Mouse (Mus musculus): ENCODE results near the gene Hyou1. TPM values are rescaled to one million over a fixed set of nuclear protein-coding genes. Genes with fewer than 3 reads are reported as not detected.
"Not testable (repeated sequence)": the region's sequence is repeated elsewhere in the genome, so short reads cannot be mapped to it uniquely, and the experiment has no call there.

Hyou1 gene
- total RNA-seq, 2 experiments from 2014 or later = 126 to 212 TPM

- ATAC-seq (replicated peaks; ENCODE audit: poor library complexity, severe bottlenecking) = 0 out of 2 replicates have a peak, but pooled peaks have one; percentile 8
Observed at GRCm38 (mm10) chr9:44348546-44348945, 30.7 kb upstream of the Hyou1 start.

- ATAC-seq (replicated peaks; ENCODE audit: poor library complexity, severe bottlenecking) = no peak
Observed at GRCm38 (mm10) chr9:44351396-44351795, 27.9 kb upstream of the Hyou1 start.

GRCm38 (mm10) chr9:44352337-44352736 lies 27.0 kb upstream of the Hyou1 start:
- no peak for ATAC-seq (replicated peaks; ENCODE audit: poor library complexity, severe bottlenecking)

- no peak for ATAC-seq (replicated peaks; ENCODE audit: poor library complexity, severe bottlenecking)
Observed at GRCm38 (mm10) chr9:44353142-44353541, 26.1 kb upstream of the Hyou1 start.

- ATAC-seq (replicated peaks; ENCODE audit: poor library complexity, severe bottlenecking) = 0 out of 2 replicates have a peak, but pooled peaks have one; percentile 36
Observed at GRCm38 (mm10) chr9:44357207-44357606, 22.1 kb upstream of the Hyou1 start.

- ATAC-seq (replicated peaks; ENCODE audit: poor library complexity, severe bottlenecking) = peak; percentile 94
Observed at GRCm38 (mm10) chr9:44361190-44361917, 17.9 kb upstream of the Hyou1 start, which contains the start of gene Vps11. Vps11 (minus strand) TSS chr9:44361670.

- not testable (repeated sequence) for ATAC-seq (replicated peaks; ENCODE audit: poor library complexity, severe bottlenecking)
Observed at GRCm38 (mm10) chr9:44361931-44362330, 17.4 kb upstream of the Hyou1 start.

- 0 out of 2 replicates have a peak, but pooled peaks have one; percentile 39 for ATAC-seq (replicated peaks; ENCODE audit: poor library complexity, severe bottlenecking)
Observed at GRCm38 (mm10) chr9:44364480-44364879, 14.8 kb upstream of the Hyou1 start.

- ATAC-seq (replicated peaks; ENCODE audit: poor library complexity, severe bottlenecking) = no peak
Observed at GRCm38 (mm10) chr9:44373386-44373785, 5.9 kb upstream of the Hyou1 start.

- no peak for ATAC-seq (replicated peaks; ENCODE audit: poor library complexity, severe bottlenecking)
Observed at GRCm38 (mm10) chr9:44376141-44376540, 3.1 kb upstream of the Hyou1 start.

- ATAC-seq (replicated peaks; ENCODE audit: poor library complexity, severe bottlenecking) = not testable (repeated sequence)
Observed at GRCm38 (mm10) chr9:44377335-44377734, 2.0 kb upstream of the Hyou1 start.

- no peak for ATAC-seq (replicated peaks; ENCODE audit: poor library complexity, severe bottlenecking)
Observed at GRCm38 (mm10) chr9:44378153-44378730, 1.0 kb upstream of the Hyou1 start.

- no peak for ATAC-seq (replicated peaks; ENCODE audit: poor library complexity, severe bottlenecking)
Observed at GRCm38 (mm10) chr9:44379862-44380261, 572 bp downstream of the Hyou1 start.

- no peak for ATAC-seq (replicated peaks; ENCODE audit: poor library complexity, severe bottlenecking)
Observed at GRCm38 (mm10) chr9:44384596-44384995, 5.3 kb downstream of the Hyou1 start.

GRCm38 (mm10) chr9:44387221-44387620 lies 7.9 kb downstream of the Hyou1 start:
- ATAC-seq (replicated peaks; ENCODE audit: poor library complexity, severe bottlenecking) = no peak

- peak; percentile 54; the same call in 1 of the 2 replicates for ATAC-seq (replicated peaks; ENCODE audit: poor library complexity, severe bottlenecking)
Observed at GRCm38 (mm10) chr9:44389273-44389672, 10.0 kb downstream of the Hyou1 start.

- ATAC-seq (replicated peaks; ENCODE audit: poor library complexity, severe bottlenecking) = peak; percentile 65
Observed at GRCm38 (mm10) chr9:44391466-44391865, 12.2 kb downstream of the Hyou1 start.

- peak; percentile 97 for ATAC-seq (replicated peaks; ENCODE audit: poor library complexity, severe bottlenecking)
Observed at GRCm38 (mm10) chr9:44396684-44397411, 17.6 kb downstream of the Hyou1 start, which contains the start of gene Slc37a4. Slc37a4 (plus strand) TSS chr9:44396852.

GRCm38 (mm10) chr9:44398087-44398486 lies 18.8 kb downstream of the Hyou1 start:
- no peak for ATAC-seq (replicated peaks; ENCODE audit: poor library complexity, severe bottlenecking)

GRCm38 (mm10) chr9:44398551-44398950 lies 19.3 kb downstream of the Hyou1 start:
- ATAC-seq (replicated peaks; ENCODE audit: poor library complexity, severe bottlenecking) = no peak

All from granulocyte monocyte progenitor cell, adult 5-6 weeks (primary cell).